Mouse (Mus musculus) midbrain, embryonic 16.5 days (tissue): ENCODE results near the gene Gsk3a. TPM values are rescaled to one million over a fixed set of nuclear protein-coding genes. Genes with fewer than 3 reads are reported as not detected.

ENCODE experiments used
- ATAC-seq: fragments of 200-750 bp; cut with Nextera tagmentation; 2 replicates; pipeline ENCODE4 v1.8.0; 2017; ENCODE audit warnings: moderate TSS enrichment
- H3K27ac ChIP-seq: fragments of 300-500 bp; sonication (generic); 2 replicates; pipeline ENCODE4 v1.5.1; 2014; ENCODE audit warnings: mild to moderate bottlenecking, low read length, mixed read lengths
- H3K27me3 ChIP-seq: fragments of 300-500 bp; sonication (generic); 2 replicates; pipeline ENCODE4 v1.6.1; 2014; ENCODE audit warnings: low read depth, low read length, mixed read lengths; ENCODE audit not compliant: control insufficient read depth, insufficient read depth
- H3K36me3 ChIP-seq: fragments of 300-500 bp; sonication (generic); 2 replicates; pipeline ENCODE4 v1.6.1; 2014; ENCODE audit warnings: mild to moderate bottlenecking, low read length, moderate library complexity, mixed read lengths; ENCODE audit not compliant: control insufficient read depth, insufficient read depth
- H3K4me1 ChIP-seq: fragments of 300-500 bp; sonication (generic); 2 replicates; pipeline ENCODE4 v1.6.1; 2014; ENCODE audit warnings: mild to moderate bottlenecking, low read length, mixed read lengths; ENCODE audit not compliant: control insufficient read depth, insufficient read depth
- H3K4me2 ChIP-seq: fragments of 300-500 bp; sonication (generic); 2 replicates; pipeline ENCODE4 v1.6.1; 2014; ENCODE audit warnings: mild to moderate bottlenecking, low read length, mixed read lengths
- H3K4me3 ChIP-seq: fragments of 300-500 bp; sonication (generic); 2 replicates; pipeline ENCODE4 v1.5.1; 2014; ENCODE audit warnings: low read depth, mild to moderate bottlenecking, low read length, moderate library complexity, mixed read lengths
- H3K9ac ChIP-seq: fragments of 300-500 bp; sonication (generic); 2 replicates; pipeline ENCODE4 v1.6.1; 2014; ENCODE audit warnings: low read depth, low read length, mixed read lengths
- H3K9me3 ChIP-seq: fragments of 300-500 bp; sonication (generic); replicated peaks from 2 replicates; pipeline ENCODE4 v1.6.1; 2014; ENCODE audit warnings: mild to moderate bottlenecking, low read length, mixed read lengths; ENCODE audit not compliant: control insufficient read depth, poor library complexity, severe bottlenecking
- WGBS: fragments of 180-500 bp; shearing (Covaris S2); extraction: QIAGEN DNeasy Blood & Tissue Kit; methylation state at CpG from one replicate; pipeline ENCODE4 v1.1.7; 2014; 5-methylcytosine and 5-hydroxymethylcytosine counted together
- polyA plus RNA-seq: library from polyadenylated mRNA; unstranded; fragments of >200 nt; fragmentation: Nextera tagmentation; extraction: Ambion mirVana; gene quantifications from 2 replicates; pipeline ENCODE4 v1.2.1, GENCODE M21; 2015

The Gsk3a gene
- polyA plus RNA-seq, 1 experiment from 2014 or later: 17.8 TPM

DNA sequence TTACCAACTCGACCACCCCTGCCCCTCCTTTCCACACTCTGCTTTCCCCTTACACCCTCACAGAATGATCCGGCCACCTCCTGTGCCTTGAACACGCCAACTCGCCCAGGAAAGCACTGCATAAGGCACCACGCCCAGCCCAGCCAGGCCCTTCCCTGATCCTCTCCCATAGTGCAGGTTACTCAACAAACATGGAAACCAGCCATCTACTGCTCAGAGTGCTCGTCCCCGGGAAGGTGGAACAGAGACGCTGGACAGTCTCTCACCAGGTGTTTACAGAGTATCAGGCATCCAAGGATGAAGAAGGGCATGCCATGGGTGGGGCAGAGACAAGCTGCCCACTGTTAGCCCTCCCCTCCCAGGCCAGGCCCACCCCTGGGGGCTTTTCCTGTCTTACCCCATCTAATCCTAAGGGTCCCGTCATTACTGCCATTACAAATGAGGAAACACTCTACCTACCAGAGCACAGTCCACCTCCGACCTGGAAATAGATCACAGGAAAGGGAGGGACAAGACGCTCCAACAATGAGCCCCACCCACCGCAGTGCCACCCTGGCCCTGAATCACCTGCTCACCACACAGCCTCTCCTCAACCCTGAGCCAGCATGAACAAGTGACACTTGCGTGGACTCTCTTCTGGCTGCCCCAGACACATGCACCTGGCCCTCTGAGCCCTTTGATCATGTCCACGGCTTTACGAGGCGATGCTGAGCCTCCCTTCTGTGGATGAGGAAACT lies 31.4 kb downstream of the Gsk3a start:
- H3K9me3 ChIP-seq: no peaks in the 10 kb centered on the region
- WGBS: 91% methylated on average over 16 of the region's 16 CpGs
- H3K4me2 ChIP-seq: no peak overlapping the region
- H3K4me1 ChIP-seq: no peaks in the 10 kb centered on the region
- no peak for ATAC-seq
- H3K4me3 ChIP-seq: no peak overlapping the region
- H3K27ac ChIP-seq: no peak overlapping the region
- H3K36me3 ChIP-seq: peaks cover 34% of the 10 kb centered on the region
- no peak overlapping the region for H3K9ac ChIP-seq
- no peaks in the 10 kb centered on the region for H3K27me3 ChIP-seq

DNA sequence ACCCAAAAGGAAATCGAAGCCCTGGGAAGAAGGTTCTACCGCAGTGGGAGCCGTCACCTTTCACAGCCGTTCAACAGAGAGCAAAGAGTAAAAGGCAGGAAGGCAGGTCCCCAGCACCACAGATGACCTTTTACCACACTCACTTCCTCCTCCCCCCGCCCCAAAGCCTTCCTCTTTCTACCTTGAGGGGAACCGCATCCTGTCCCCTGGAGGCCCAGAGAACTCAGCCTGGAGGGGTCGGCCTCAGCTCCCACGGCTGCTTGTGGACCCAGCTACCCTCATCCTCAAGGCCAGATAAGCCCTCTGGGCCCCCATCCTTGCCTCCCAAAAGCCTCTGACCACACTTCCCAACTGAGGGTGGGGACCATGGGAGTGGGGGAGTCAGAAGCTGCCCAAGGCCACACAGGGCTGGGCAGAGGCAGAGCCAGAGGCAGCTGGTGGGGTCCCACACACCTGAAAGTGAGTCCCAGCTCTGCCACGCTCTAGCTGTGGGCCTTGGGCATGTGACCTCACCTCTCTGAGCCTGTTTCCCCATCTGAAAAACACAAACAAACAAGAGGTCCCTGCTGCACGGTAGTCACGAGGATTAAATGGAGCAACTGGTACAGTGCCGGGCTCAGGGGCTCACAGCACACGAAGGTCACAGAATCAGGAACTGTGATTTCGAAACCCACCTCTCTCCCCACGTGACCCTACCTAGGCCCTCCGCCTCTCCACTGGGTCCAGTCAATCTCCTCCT lies 32.1 kb downstream of the Gsk3a start:
- H3K4me1 ChIP-seq: no peaks in the 10 kb centered on the region
- no peak overlapping the region for H3K4me3 ChIP-seq
- WGBS: 89% methylated on average over 15 of the region's 16 CpGs
- H3K4me2 ChIP-seq: no peak overlapping the region
- no peak for ATAC-seq
- H3K27ac ChIP-seq: no peak overlapping the region
- H3K27me3 ChIP-seq: no peaks in the 10 kb centered on the region
- H3K9me3 ChIP-seq: no peaks in the 10 kb centered on the region
- H3K36me3 ChIP-seq: peaks cover 27% of the 10 kb centered on the region
- no peak overlapping the region for H3K9ac ChIP-seq

DNA sequence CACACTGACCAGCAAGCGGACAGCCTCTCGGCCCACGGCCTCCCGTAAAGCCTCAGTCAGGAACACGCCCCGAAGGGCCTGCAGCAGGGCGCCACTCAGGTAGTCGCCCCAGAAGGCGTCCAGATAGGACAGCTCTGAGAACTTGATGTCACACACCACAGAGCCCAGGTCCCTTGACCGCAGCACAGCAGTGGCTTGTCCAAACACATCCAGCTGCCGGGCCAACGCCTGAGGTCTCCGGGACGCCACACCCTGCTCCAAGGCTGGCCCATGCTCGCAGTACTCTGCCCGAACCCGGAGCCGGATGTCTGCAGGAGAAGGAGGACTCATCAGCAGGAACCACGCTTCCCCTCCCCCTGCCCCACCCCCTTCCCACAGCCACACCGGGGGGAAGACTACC lies 34.0 kb downstream of the Gsk3a start:
- Histone ChIP-seq H3K27ac (no peak overlapping the region), H3K27me3 (no peaks in the 10 kb centered on the region), H3K4me1 (no peaks in the 10 kb centered on the region), H3K4me2 (no peak overlapping the region), H3K4me3 (no peak overlapping the region), H3K9me3 (peaks cover 4% of the 10 kb centered on the region; the same call in 1 of the 2 replicates), H3K36me3 (peaks cover 28% of the 10 kb centered on the region), H3K9ac (no peak overlapping the region)
- WGBS: 90% methylated on average over 19 of the region's 20 CpGs
- ATAC-seq: no peak

DNA sequence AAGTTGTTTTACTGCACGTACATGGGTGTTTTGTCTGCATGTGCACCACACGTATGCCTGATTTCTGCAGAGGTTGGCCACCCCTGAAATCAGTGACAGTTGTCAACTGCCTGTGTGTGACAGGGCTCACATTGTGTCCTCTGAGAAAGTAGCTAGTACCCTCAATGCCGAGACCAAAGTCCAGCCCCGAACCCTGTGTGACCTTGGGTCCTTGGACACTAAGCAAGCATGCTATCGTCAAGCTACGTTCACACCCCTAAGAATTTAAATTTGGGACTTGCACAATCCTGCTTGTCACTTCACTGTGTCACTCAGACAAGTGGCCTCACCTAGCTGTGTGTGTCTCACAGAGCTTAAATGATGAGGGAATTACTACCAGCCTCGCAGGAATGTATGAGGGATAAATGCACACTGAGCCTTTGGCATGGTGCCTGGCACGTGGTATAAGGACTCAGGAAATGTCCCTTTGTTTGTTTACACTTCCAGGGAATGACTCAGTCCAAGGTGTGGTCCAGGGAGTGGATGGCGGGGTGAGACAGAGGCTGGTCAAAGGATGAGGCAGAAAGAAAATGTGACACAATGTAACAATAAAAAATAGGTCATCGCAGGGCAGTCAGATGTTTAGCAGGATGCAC lies 40.1 kb downstream of the Gsk3a start:
- Histone ChIP-seq H3K36me3 (peaks cover 12% of the 10 kb centered on the region), H3K9ac (no peak overlapping the region), H3K4me2 (no peak overlapping the region), H3K9me3 (peaks cover 4% of the 10 kb centered on the region; the same call in 1 of the 2 replicates), H3K4me3 (no peak overlapping the region), H3K27ac (no peak overlapping the region), H3K4me1 (no peaks in the 10 kb centered on the region), H3K27me3 (no peaks in the 10 kb centered on the region)
- ATAC-seq: no peak
- WGBS: 67% methylated on average over 10 of the region's 10 CpGs

DNA sequence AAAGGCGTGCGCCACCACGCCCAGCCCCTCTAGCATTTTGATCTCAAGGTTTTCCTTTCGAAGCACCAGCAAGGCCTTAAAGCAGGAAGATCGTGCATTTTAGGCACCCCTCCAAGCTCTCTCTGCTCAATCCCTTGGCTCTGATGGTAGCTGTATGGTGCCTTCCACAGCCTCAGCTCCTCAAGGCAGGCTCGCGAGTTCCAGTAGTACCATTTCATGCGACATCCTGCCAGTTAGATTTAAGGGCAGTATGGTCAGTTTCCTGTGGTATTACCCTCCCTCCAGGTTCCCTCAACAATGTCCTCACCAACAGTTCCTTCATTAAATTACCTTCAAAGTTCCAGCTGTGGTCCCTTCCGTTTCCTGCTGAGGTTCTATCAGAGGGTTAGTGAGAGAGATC lies 41.5 kb downstream of the Gsk3a start:
- no peaks in the 10 kb centered on the region for H3K27me3 ChIP-seq
- peaks cover 6% of the 10 kb centered on the region; the same call in 1 of the 2 replicates for H3K36me3 ChIP-seq
- WGBS: 87% methylated on average over 9 of the region's 9 CpGs
- no peak overlapping the region for H3K27ac ChIP-seq
- no peak overlapping the region for H3K9ac ChIP-seq
- H3K9me3 ChIP-seq: peaks cover 4% of the 10 kb centered on the region; the same call in 1 of the 2 replicates
- H3K4me2 ChIP-seq: no peak overlapping the region
- ATAC-seq: no peak
- H3K4me1 ChIP-seq: no peaks in the 10 kb centered on the region
- no peak overlapping the region for H3K4me3 ChIP-seq

DNA sequence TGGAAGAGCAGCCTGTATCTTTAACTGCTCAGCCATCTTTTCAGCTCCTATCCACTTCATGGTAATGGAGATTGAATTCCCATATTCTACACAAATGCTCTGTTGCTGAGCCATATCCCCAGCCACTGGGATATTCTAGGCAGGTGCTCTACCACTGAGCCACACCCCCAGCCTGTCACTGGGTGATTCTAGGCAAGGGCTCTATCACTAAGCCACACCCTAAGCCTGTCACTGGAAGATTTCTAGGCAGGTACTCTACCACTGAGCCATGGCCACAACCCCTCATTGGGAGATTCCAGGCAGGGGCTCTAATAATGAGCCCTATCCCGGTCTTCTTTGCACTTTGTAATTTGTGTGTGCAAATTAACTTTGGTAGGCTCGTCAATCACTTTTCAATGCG lies 42.5 kb downstream of the Gsk3a start:
- Histone ChIP-seq H3K27me3 (no peaks in the 10 kb centered on the region), H3K4me3 (no peak overlapping the region), H3K9ac (no peak overlapping the region), H3K9me3 (peaks cover 4% of the 10 kb centered on the region; the same call in 1 of the 2 replicates), H3K4me1 (no peaks in the 10 kb centered on the region), H3K4me2 (no peak overlapping the region), H3K36me3 (peaks cover 6% of the 10 kb centered on the region; the same call in 1 of the 2 replicates), H3K27ac (no peak overlapping the region)
- no peak for ATAC-seq
- WGBS: 84% methylated on average over 3 of the region's 3 CpGs

DNA sequence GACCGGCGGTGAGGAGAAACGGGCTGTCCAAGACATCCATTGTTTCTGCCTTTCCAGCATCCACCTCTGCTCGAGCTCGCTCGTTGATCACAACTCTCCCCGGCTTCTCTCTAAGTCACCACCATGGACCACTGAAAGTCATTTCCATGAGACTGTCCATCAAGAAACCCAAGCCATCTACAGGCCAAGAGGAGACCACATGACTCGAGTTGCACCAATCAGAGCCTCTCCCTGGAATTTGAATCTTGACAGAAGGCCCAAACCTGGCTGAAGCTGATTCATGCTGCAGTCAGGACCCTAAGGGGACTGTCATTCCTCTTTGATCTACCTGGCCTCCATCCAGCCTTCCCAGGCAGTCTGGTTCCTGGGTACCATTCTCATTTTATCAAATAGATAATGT lies 45.5 kb downstream of the Gsk3a start:
- Histone ChIP-seq H3K9me3 (no peaks in the 10 kb centered on the region), H3K27ac (0 out of 2 replicates have a peak overlapping the region, but pooled peaks have one; percentile 22), H3K27me3 (no peaks in the 10 kb centered on the region), H3K4me1 (no peaks in the 10 kb centered on the region), H3K4me2 (no peak overlapping the region), H3K36me3 (no peaks in the 10 kb centered on the region), H3K4me3 (no peak overlapping the region; the same call in 1 of the 2 replicates), H3K9ac (no peak overlapping the region)
- ATAC-seq: peak; percentile 71
- WGBS: 60% methylated on average over 8 of the region's 8 CpGs

DNA sequence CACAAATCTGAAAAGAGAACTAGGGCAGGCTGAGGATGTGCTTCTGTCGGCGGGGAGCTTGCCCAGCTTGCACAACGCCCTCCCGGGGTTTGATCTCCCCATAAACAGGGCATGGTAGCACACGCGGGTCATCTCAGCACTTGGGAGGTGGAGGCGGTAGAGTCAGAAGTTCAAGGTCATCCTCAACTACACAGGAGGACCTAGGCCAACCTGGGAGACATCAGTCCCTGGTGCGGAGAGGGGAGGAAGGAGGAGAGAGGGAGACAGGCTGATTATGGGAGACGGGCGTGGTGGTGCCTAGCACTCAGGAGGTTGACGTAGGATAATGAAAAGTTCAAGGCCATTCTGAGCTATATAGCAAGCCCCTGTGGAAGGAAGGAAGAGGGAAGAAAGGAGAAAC lies 46.8 kb downstream of the Gsk3a start:
- ATAC-seq: no peak

More for the DNA sequence above, 46.8 kb downstream of the Gsk3a start:
- no peaks in the 10 kb centered on the region for H3K4me1 ChIP-seq
- no peak overlapping the region for H3K4me2 ChIP-seq
- H3K27me3 ChIP-seq: no peaks in the 10 kb centered on the region
- H3K4me3 ChIP-seq: no peak overlapping the region
- 87% methylated on average over 11 of the region's 11 CpGs for WGBS
- H3K27ac ChIP-seq: no peak overlapping the region
- no peak overlapping the region for H3K9ac ChIP-seq
- no peaks in the 10 kb centered on the region for H3K9me3 ChIP-seq
- H3K36me3 ChIP-seq: no peaks in the 10 kb centered on the region
